Mouse (Mus musculus) bone marrow macrophage, adult 2 months (primary cell): ENCODE data around the gene Pyurf. TPM values are rescaled to one million over a fixed set of nuclear protein-coding genes. Genes with fewer than 3 reads are reported as not detected.

Source experiments
- H3K27ac ChIP-seq: 2 replicates; pipeline ENCODE4 v1.5.1; 2012; ENCODE audit warnings: low read depth, low read length; ENCODE audit not compliant: insufficient read depth
- H3K4me1 ChIP-seq: 2 replicates; pipeline ENCODE4 v1.6.1; 2012; ENCODE audit warnings: low read length; ENCODE audit not compliant: control insufficient read depth, insufficient read depth
- H3K4me3 ChIP-seq: 2 replicates; pipeline ENCODE4 v1.5.1; 2012; ENCODE audit warnings: mild to moderate bottlenecking, low read length, moderate library complexity; ENCODE audit not compliant: insufficient read depth
- CTCF ChIP-seq: IDR thresholded peaks from 2 replicates; pipeline ENCODE4 v1.5.1; 2012; ENCODE audit warnings: low read depth, mild to moderate bottlenecking, low read length, moderate library complexity
- POLR2A ChIP-seq: IDR thresholded peaks from 2 replicates; pipeline ENCODE4 v1.6.1; 2012; ENCODE audit warnings: mild to moderate bottlenecking, low read depth, low read length, borderline replicate concordance
- polyA plus RNA-seq: library from polyadenylated mRNA; stranded (reverse); fragments of >200 nt; gene quantifications from 2 replicates; pipeline ENCODE4 v1.2.4, GENCODE M21; 2012; ENCODE audit not compliant: missing spikeins, insufficient read depth, insufficient read length

Gene Pyurf
- polyA plus RNA-seq, 1 experiment: 3.6 TPM

- no peak for TF ChIP-seq CTCF
- TF ChIP-seq POLR2A: no peak
- no peak overlapping the region for H3K4me3 ChIP-seq
- H3K4me1 ChIP-seq: no peaks in the 10 kb centered on the region
- no peak overlapping the region for H3K27ac ChIP-seq
These were observed 30.6 kb downstream of the Pyurf start for GRCm38 (mm10) chr6:57661295-57661694.

- Histone ChIP-seq H3K27ac (no peak overlapping the region), H3K4me1 (peaks cover 5% of the 10 kb centered on the region), H3K4me3 (no peak overlapping the region)
- TF ChIP-seq CTCF (no peak), POLR2A (no peak)
These were observed 44.6 kb downstream of the Pyurf start for GRCm38 (mm10) chr6:57647256-57647655.

- no peak overlapping the region for H3K27ac ChIP-seq
These were observed 50.1 kb downstream of the Pyurf start for GRCm38 (mm10) chr6:57641789-57642188.

GRCm38 (mm10) chr6:57639531-57639930 is 52.3 kb downstream of the Pyurf start:
- Histone ChIP-seq H3K4me3 (no peak overlapping the region), H3K27ac (no peak overlapping the region), H3K4me1 (peaks cover 5% of the 10 kb centered on the region)
- TF ChIP-seq POLR2A (no peak), CTCF (no peak)

More at GRCm38 (mm10) chr6:57641789-57642188, 50.1 kb downstream of the Pyurf start:
- TF ChIP-seq POLR2A: no peak
- no peak for TF ChIP-seq CTCF
- Histone ChIP-seq H3K4me3 (no peak overlapping the region), H3K4me1 (peaks cover 5% of the 10 kb centered on the region)

Other genes starting within 250 kb of the Pyurf start
- 10.2 and 16.2 TPM in 2 replicates for gene Ppm1k, start 156.6 kb downstream of the Pyurf start, polyA plus RNA-seq
- gene Herc6, start 111.1 kb downstream of the Pyurf start, polyA plus RNA-seq: 37.9 and 53.1 TPM in 2 replicates
- gene Lancl2, start 10.5 kb upstream of the Pyurf start, polyA plus RNA-seq: 13.8 and 15.8 TPM in 2 replicates
- 16.5 and 17.0 TPM in 2 replicates for gene Vopp1, start 133.1 kb upstream of the Pyurf start, polyA plus RNA-seq
- not detected in 2 replicates for gene Vmn1r21, start 158.3 kb upstream of the Pyurf start, polyA plus RNA-seq
- gene Vmn1r22, start 215.9 kb upstream of the Pyurf start, polyA plus RNA-seq: not detected in 2 replicates
- not detected in 2 replicates for gene Vmn1r23, start 234.8 kb upstream of the Pyurf start, polyA plus RNA-seq